Mouse (Mus musculus): Measurements from ENCODE around the gene Rpl39. TPM values are rescaled to one million over a fixed set of nuclear protein-coding genes. Genes with fewer than 3 reads are reported as not detected.

Rpl39 gene
- total RNA-seq, 1 experiment from 2014 or later = 5,370 TPM

DNA sequence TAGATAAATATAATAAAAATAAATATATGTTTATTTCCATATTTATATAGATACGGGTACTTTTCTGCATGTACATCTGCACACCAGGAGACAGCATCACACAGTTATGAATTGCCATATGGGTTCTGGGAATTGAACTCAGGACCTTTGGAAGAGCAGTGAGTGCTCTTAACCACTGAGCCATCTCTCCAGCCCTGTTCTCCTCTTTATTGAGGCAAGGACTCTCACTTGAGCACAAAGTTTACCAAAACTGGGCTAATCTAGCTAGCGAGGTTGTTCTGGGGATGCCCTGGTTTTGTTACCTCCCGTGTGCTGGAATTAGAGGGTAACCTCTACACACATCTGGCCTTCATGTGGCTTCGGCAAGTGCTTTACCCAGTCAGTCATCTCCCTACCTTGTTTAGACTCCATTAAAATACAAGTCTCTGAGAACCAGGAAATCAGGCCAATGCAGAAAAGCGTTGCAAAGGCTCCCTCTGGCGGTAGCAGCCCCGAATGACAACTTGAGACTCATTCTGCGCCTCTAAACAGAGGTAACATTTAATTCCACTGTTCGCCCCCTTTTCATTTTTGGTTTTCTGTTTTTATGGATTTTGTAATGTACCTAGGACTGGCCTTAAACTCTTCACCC, 10.8 kb downstream of the Rpl39 start:
- ATAC-seq (replicated peaks; ENCODE audit: low read depth, poor library complexity, severe bottlenecking) = peak; percentile 71; the same call in 1 of the 2 replicates

DNA sequence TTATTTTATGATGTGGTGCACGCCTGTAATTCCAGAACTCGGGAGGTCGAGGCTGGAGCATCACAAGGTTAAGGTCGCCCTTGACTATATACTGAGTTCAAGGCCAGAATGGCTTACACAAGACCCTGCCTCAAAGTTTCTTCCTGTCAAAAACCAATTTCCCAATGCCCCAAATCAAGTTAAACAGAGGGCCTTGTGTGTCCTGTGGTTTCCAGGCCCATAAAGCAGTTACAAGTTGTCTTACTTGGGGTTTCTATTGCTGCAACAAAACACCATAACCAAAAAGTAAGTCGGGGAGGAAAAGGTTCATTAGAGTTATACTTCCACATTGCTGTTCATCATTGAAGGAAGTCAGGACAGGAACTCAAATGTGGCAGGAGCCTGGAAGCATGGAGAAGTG, 16.4 kb downstream of the Rpl39 start:
- ATAC-seq (replicated peaks; ENCODE audit: low read depth, poor library complexity, severe bottlenecking) = no peak

DNA sequence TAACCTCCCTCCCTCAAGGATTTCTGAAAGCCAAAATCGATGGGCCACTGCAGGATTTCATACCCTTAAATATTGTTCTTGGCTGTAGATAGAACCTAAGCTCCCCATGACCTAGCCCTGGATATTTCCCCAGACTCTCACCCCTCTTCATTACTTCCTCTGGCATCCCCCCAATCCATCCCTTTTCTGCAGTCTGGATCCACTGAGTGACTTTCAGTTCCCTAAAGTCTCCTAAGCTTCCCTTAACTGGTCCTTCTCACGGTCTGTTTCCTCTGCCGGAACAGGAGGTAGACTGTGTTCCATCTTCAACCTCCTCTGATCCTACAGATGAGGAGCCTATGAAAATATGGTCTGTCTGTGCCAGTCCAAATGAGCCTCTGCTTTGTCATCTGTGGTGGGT, 17.9 kb downstream of the Rpl39 start:
- peak; percentile 62 for ATAC-seq (replicated peaks; ENCODE audit: low read depth, poor library complexity, severe bottlenecking)

DNA sequence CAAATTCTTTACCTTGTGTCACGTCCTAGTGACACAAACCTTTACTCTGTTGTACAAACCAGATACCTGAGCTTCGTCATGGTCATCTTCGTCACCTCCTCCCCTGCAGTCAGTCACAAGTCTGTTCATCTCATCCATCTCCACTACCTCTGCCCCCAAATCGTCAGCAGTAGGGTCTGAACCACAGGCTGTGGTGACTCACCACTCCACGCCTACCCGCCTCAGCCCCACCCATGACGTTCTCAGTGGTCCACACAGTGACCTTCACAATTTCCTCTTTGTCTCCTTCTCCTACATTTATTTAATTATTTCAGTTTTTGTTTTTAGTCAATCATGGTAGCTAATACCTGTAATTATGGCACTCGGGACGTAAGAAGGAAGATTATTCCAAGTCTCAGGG, 21.3 kb downstream of the Rpl39 start:
- peak; percentile 65; the same call in 1 of the 2 replicates for ATAC-seq (replicated peaks; ENCODE audit: low read depth, poor library complexity, severe bottlenecking)

DNA sequence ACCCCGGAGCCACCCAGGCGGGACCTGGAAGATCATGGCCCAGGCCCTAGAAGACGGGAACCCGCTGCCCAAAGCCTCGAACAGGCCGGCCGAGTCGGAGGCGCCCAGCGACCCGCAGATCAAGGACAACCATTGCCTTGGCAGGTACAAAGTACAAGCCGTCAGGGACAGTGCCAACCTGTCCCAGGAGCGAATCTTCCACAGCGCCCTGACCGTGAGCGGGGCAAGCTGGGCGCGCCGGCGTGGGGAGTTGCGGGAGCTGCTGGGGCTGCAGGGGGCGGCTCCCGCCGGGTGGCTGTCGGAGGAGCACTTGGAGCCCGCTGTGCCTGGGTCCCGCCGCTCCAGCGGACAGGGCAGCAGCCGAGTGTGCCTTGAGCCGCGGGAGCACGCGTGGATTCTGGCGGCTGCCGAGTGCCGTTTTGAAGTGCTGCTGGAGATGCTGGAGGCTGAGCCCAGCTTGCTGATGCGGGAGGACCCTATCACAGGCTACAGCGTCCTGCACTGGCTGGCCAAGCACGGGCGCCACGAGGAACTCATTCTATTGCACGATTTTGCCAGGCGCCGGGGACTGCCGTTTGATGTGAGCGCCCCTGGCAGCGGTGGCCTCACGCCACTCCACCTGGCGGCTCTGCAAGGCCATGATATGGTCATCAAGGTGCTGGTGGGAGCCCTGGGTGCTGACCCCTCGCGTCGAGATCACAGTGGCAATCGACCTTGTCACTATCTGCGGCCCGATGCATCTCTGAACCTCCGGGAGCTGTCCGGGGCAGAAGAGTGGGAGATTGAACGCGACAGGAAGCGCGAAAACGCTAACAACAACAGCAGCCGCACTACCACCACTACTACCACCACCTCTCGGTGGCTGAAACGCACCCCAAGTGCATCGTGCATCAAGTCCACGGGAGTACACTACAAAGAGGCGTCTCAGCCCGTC, 36.0 kb downstream of the Rpl39 start:
- 0 out of 2 replicates have a peak, but pooled peaks have one; percentile 30 for ATAC-seq (replicated peaks; ENCODE audit: low read depth, poor library complexity, severe bottlenecking)

DNA sequence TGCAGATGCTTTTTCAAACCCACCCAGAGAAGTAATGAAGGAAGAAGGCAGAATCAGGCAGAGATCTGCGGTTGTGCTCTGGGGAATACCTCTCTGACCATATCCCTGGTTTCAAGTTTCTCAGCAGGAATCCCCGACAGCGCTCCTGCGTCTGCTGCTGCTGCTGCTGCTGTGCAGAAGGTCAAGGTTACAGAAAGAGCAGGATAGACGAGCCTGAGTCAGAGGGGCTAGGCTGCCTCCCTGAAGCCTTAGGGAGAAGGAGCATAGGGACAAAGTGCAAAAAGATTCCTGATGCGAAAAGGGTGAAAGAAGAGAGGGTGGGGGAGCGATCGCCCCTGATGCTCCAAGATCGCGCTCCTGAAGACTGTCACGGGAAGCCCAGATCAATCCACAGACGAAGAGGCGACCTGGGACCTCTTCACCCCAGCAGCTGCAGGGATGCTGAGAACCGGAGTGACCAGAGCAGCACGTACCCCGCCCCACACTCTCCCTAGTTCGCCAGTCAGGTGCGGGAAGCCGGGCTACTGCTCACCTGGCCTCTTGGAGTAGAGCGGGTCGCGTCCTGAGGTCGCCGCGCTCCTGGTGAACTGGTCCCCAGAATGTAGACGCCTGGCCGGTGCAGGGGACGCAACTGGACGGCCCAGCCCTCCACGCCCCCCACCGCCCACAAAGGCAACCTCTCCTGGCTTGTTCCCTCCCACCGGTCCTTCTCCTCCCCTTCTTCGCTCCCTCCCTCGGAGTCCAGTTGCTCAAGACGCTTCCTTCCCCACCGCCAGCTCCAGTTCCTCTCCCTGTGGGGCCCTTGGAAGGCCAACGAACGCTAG, 36.9 kb downstream of the Rpl39 start, which contains the start of gene Sowahd:
Gene Sowahd (plus strand): TSS at position 780 of the 824 bp plus-strand sequence.
- peak; percentile 63 for ATAC-seq (replicated peaks; ENCODE audit: low read depth, poor library complexity, severe bottlenecking)

DNA sequence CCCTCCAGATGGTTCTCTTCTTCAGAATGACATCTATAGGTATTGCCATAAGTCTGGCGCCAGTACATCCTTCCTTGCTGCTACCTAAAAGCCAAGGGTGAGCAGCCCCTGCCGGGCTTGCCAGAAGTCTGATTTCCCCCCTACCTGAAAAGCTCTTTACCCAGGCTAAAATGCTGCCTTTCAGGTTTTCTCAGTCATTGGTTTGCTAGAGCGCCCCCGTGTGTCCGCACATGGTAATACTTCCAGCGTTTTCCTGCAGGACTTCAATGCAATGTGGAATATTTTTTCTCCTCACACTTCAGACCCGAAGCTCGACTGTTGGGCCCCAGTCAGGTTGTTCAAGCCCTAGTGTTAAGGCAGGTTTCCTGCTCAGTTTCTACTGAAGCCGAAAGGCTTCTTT, 42.5 kb downstream of the Rpl39 start:
- ATAC-seq (replicated peaks; ENCODE audit: low read depth, poor library complexity, severe bottlenecking) = no peak; the same call in 1 of the 2 replicates

Other genes with a start within 250 kb of the Rpl39 start
- 13.8 and 19.4 TPM in 2 replicates for gene Ube2a, start 211.5 kb downstream of the Rpl39 start, total RNA-seq (2017)
- 55.6 TPM in 2 replicates for gene C330007P06Rik, start 211.3 kb downstream of the Rpl39 start, total RNA-seq (2017)
- 18.5 and 20.6 TPM in 2 replicates for gene Nkrf, start 182.5 kb downstream of the Rpl39 start, total RNA-seq (2017)
- gene Sept6, start 93.6 kb downstream of the Rpl39 start, total RNA-seq (2017) = 66.4 and 77.8 TPM in 2 replicates
- not detected in 2 replicates for gene Sowahd, start 36.6 kb downstream of the Rpl39 start, total RNA-seq (2017)
- 59.5 and 65.3 TPM in 2 replicates for gene Upf3b, start 24.9 kb upstream of the Rpl39 start, total RNA-seq (2017)
- 47.3 and 57.4 TPM in 2 replicates for gene Nkap, start 41.4 kb upstream of the Rpl39 start, total RNA-seq (2017)
- gene Akap14, start 83.4 kb upstream of the Rpl39 start, total RNA-seq (2017) = not detected in 2 replicates
- gene Ndufa1, start 105.8 kb upstream of the Rpl39 start, total RNA-seq (2017) = 64.9 and 72.3 TPM in 2 replicates
- gene Rnf113a1, start 105.8 kb upstream of the Rpl39 start, total RNA-seq (2017) = 3.2 and 7.1 TPM in 2 replicates
- gene Gm9, start 125.6 kb upstream of the Rpl39 start, total RNA-seq (2017) = not detected in 2 replicates
- gene Rhox1, start 136.9 kb upstream of the Rpl39 start, total RNA-seq (2017) = not detected in 2 replicates
- gene Rhox2a, start 159.6 kb upstream of the Rpl39 start, total RNA-seq (2017) = not detected in 2 replicates
- gene Rhox3a, start 164.5 kb upstream of the Rpl39 start, total RNA-seq (2017) = not detected in 2 replicates
- gene Rhox4a, start 179.9 kb upstream of the Rpl39 start, total RNA-seq (2017) = not detected in 2 replicates

Data from common myeloid progenitor, adult 5-6 weeks (primary cell).